Mouse (Mus musculus): Measurements from ENCODE around the gene Dcbld1.

Dcbld1 gene

GRCm38 (mm10) chr10:52233301-52233968 is at the start of gene Dcbld1:
Dcbld1 (plus strand) TSS chr10:52233619.
- peak; percentile 17 to 35 for DNase-seq (ENCODE audit: low spot score in 2 of 2)

- no peak for DNase-seq (ENCODE audit: low spot score in 2 of 2)
These were observed 47.5 kb upstream of the Dcbld1 start for GRCm38 (mm10) chr10:52185900-52186299.

- no peak for DNase-seq (ENCODE audit: low spot score in 2 of 2)
These were observed 38.2 kb upstream of the Dcbld1 start, which contains the start of gene Ros1 for GRCm38 (mm10) chr10:52194957-52195852. Ros1 (minus strand) TSS chr10:52195244.

- no peak for DNase-seq (ENCODE audit: low spot score in 2 of 2)
These were observed 29.4 kb upstream of the Dcbld1 start for GRCm38 (mm10) chr10:52204006-52204405.

GRCm38 (mm10) chr10:52215267-52215818 is 18.1 kb upstream of the Dcbld1 start:
- no peak for DNase-seq (ENCODE audit: low spot score in 2 of 2)

- peak in 1 of 2 experiments; percentile 36 for DNase-seq (ENCODE audit: low spot score in 2 of 2)
These were observed 16.4 kb upstream of the Dcbld1 start for GRCm38 (mm10) chr10:52216797-52217563.

- no peak for DNase-seq (ENCODE audit: low spot score in 2 of 2)
These were observed 15.9 kb upstream of the Dcbld1 start for GRCm38 (mm10) chr10:52217564-52217934.

GRCm38 (mm10) chr10:52219600-52219999 is 13.8 kb upstream of the Dcbld1 start:
- no peak for DNase-seq (ENCODE audit: low spot score in 2 of 2)

GRCm38 (mm10) chr10:52232196-52233176 is 933 bp upstream of the Dcbld1 start:
- peak in 1 of 2 experiments; percentile 6 for DNase-seq (ENCODE audit: low spot score in 2 of 2)

- peak; percentile 4 to 8 for DNase-seq (ENCODE audit: low spot score in 2 of 2)
These were observed 692 bp downstream of the Dcbld1 start for GRCm38 (mm10) chr10:52233969-52234653.

GRCm38 (mm10) chr10:52234654-52234981 is 1.2 kb downstream of the Dcbld1 start:
- no peak for DNase-seq (ENCODE audit: low spot score in 2 of 2)

GRCm38 (mm10) chr10:52235461-52235860 is 2.0 kb downstream of the Dcbld1 start:
- no peak for DNase-seq (ENCODE audit: low spot score in 2 of 2)

- DNase-seq (ENCODE audit: low spot score in 2 of 2), result no peak
These were observed 8.6 kb downstream of the Dcbld1 start for GRCm38 (mm10) chr10:52242015-52242414.

GRCm38 (mm10) chr10:52242680-52243323 is 9.4 kb downstream of the Dcbld1 start:
- no peak for DNase-seq (ENCODE audit: low spot score in 2 of 2)

- no peak for DNase-seq (ENCODE audit: low spot score in 2 of 2)
These were observed 12.8 kb downstream of the Dcbld1 start for GRCm38 (mm10) chr10:52246207-52246606.

- no peak for DNase-seq (ENCODE audit: low spot score in 2 of 2)
These were observed 18.8 kb downstream of the Dcbld1 start for GRCm38 (mm10) chr10:52252240-52252639.

GRCm38 (mm10) chr10:52253426-52253825 is 20.0 kb downstream of the Dcbld1 start:
- DNase-seq (ENCODE audit: low spot score in 2 of 2), result no peak

- no peak for DNase-seq (ENCODE audit: low spot score in 2 of 2)
These were observed 24.3 kb downstream of the Dcbld1 start for GRCm38 (mm10) chr10:52257768-52258167.

GRCm38 (mm10) chr10:52258180-52258948 is 24.9 kb downstream of the Dcbld1 start:
- DNase-seq (ENCODE audit: low spot score in 2 of 2), result no peak

All from spleen, postnatal 14 days (tissue).